Comparison of ENCODE assay signal across 27 mouse cellular contexts in genomic region chr1:194030651-194031228, GRCm38 (mm10).
DNase-seq lines count a peak whose midpoint lies in the region; ATAC-seq and TF ChIP-seq lines count a peak whose summit lies in the region.
"Had no signal": no experiment of that assay in that cellular context is flagged by ENCODE, and none has a peak within 500 bp of the region (broad histone marks: within the 10 kb centered on the region; RNA-seq: fewer than 3 reads in every experiment).

No protein-coding gene starts in this region.

- 0 out of 2 replicates have a peak, but pooled peaks have one; percentile 20 for ATAC-seq in hindbrain, embryonic 16.5 days
- ATAC-seq in neural tube, embryonic 12.5 days (ENCODE audit: low FRiP score, low read depth) = 0 out of 2 replicates have a peak, but pooled peaks have one; percentile 48
- peak; percentile 77 for ATAC-seq in forebrain, embryonic 13.5 days
- peak; percentile 40; the same call in 1 of the 2 replicates for ATAC-seq in forebrain, postnatal 0 days
- ATAC-seq: lung, postnatal 0 days had no signal

- H3K4me2 ChIP-seq in hindbrain, embryonic 16.5 days (ENCODE audit: low read length) = no peak overlapping the region
- no peak overlapping the region for H3K4me2 ChIP-seq in neural tube, embryonic 12.5 days (replicated peaks)
- H3K4me2 ChIP-seq in forebrain, embryonic 13.5 days = no peak overlapping the region
- no peak overlapping the region for H3K4me2 ChIP-seq in forebrain, postnatal 0 days (ENCODE audit: low read depth)
- H3K4me2 ChIP-seq: embryonic facial prominence, embryonic 15.5 days; heart, embryonic 11.5 days; limb, embryonic 15.5 days; liver, embryonic 13.5 days had no signal

- H3K9me3 ChIP-seq in hindbrain, embryonic 16.5 days (ENCODE audit: control insufficient read depth, low read length) = no peaks in the 10 kb centered on the region
- no peaks in the 10 kb centered on the region for H3K9me3 ChIP-seq in hindbrain, embryonic 10.5 days
- H3K9me3 ChIP-seq in neural tube, embryonic 12.5 days = no peaks in the 10 kb centered on the region
- no peaks in the 10 kb centered on the region for H3K9me3 ChIP-seq in forebrain, embryonic 13.5 days (replicated peaks)
- no peaks in the 10 kb centered on the region for H3K9me3 ChIP-seq in forebrain, postnatal 0 days (ENCODE audit: low read length)
- H3K9me3 ChIP-seq: embryonic facial prominence, embryonic 10.5 days; embryonic facial prominence, embryonic 15.5 days; limb, embryonic 10.5 days; limb, embryonic 15.5 days; liver, embryonic 13.5 days had no signal

- no peaks in the 10 kb centered on the region for H3K27me3 ChIP-seq in hindbrain, embryonic 16.5 days (replicated peaks; ENCODE audit: control insufficient read depth, insufficient read depth, low read length)
- H3K27me3 ChIP-seq in hindbrain, embryonic 10.5 days (ENCODE audit: insufficient read depth, poor library complexity, severe bottlenecking) = peaks cover 25% of the 10 kb centered on the region
- H3K27me3 ChIP-seq in neural tube, embryonic 12.5 days (replicated peaks) = no peaks in the 10 kb centered on the region
- no peaks in the 10 kb centered on the region for H3K27me3 ChIP-seq in forebrain, embryonic 13.5 days
- H3K27me3 ChIP-seq in forebrain, postnatal 0 days (ENCODE audit: insufficient read depth, low read length) = no peaks in the 10 kb centered on the region
- H3K27me3 ChIP-seq: embryonic facial prominence, embryonic 15.5 days; limb, embryonic 15.5 days; liver, embryonic 13.5 days had no signal

- no peak overlapping the region for H3K4me3 ChIP-seq in hindbrain, embryonic 16.5 days (ENCODE audit: low read length)
- no peak overlapping the region for H3K4me3 ChIP-seq in hindbrain, embryonic 10.5 days
- no peak overlapping the region for H3K4me3 ChIP-seq in neural tube, embryonic 12.5 days
- H3K4me3 ChIP-seq in forebrain, embryonic 13.5 days = no peak overlapping the region
- no peak overlapping the region for H3K4me3 ChIP-seq in forebrain, postnatal 0 days (ENCODE audit: low read depth, low read length)
- H3K4me3 ChIP-seq: embryonic facial prominence, embryonic 10.5 days; embryonic facial prominence, embryonic 15.5 days; limb, embryonic 10.5 days; limb, embryonic 15.5 days; liver, embryonic 13.5 days; myocyte had no signal

- no peak overlapping the region for H3K27ac ChIP-seq in hindbrain, embryonic 16.5 days (ENCODE audit: low read depth, low read length)
- H3K27ac ChIP-seq in hindbrain, embryonic 10.5 days = no peak overlapping the region
- H3K27ac ChIP-seq in neural tube, embryonic 12.5 days = no peak overlapping the region
- H3K27ac ChIP-seq in forebrain, embryonic 13.5 days = peak overlapping the region; percentile 38
- H3K27ac ChIP-seq in forebrain, postnatal 0 days (ENCODE audit: low read depth, low read length) = no peak overlapping the region
- H3K27ac ChIP-seq: embryonic facial prominence, embryonic 10.5 days; embryonic facial prominence, embryonic 15.5 days; limb, embryonic 10.5 days; limb, embryonic 15.5 days; liver, embryonic 13.5 days; macrophage had no signal

- no peak for DNase-seq in hindbrain, embryonic 10.5 days (ENCODE audit: low spot score)
- no peak for DNase-seq in neural tube, embryonic 10.5 days (ENCODE audit: extremely low spot score, low spot score)
- DNase-seq in forebrain, postnatal 0 days = no peak
- no peak for DNase-seq in spleen, postnatal 36 days (ENCODE audit: low spot score in 2 of 2)
- no peak for DNase-seq in yolk sac, embryonic 10.5 days (ENCODE audit: low spot score)
- DNase-seq: adrenal gland, postnatal 25 days; B cell, adult 2 months; cerebellum, adult 8-10 months; cerebellum, postnatal 25 days; gastrocnemius, postnatal 25 days; heart, adult 18-20 months; heart, postnatal 4 days; kidney, adult 11 months; kidney, postnatal 10 days; liver, embryonic 13.5 days; lung, adult 18-20 months had no signal

- H3K36me3 ChIP-seq in hindbrain, embryonic 16.5 days (ENCODE audit: control insufficient read depth, insufficient read depth, low read length) = no peaks in the 10 kb centered on the region
- H3K36me3 ChIP-seq in hindbrain, embryonic 10.5 days = no peaks in the 10 kb centered on the region
- H3K36me3 ChIP-seq in neural tube, embryonic 12.5 days = no peaks in the 10 kb centered on the region
- H3K36me3 ChIP-seq in forebrain, embryonic 13.5 days (ENCODE audit: poor library complexity, severe bottlenecking) = no peaks in the 10 kb centered on the region
- no peaks in the 10 kb centered on the region for H3K36me3 ChIP-seq in forebrain, postnatal 0 days (ENCODE audit: insufficient read depth)
- H3K36me3 ChIP-seq: embryonic facial prominence, embryonic 10.5 days; embryonic facial prominence, embryonic 15.5 days; limb, embryonic 10.5 days; limb, embryonic 15.5 days; liver, embryonic 13.5 days had no signal

- no peak overlapping the region for H3K9ac ChIP-seq in hindbrain, embryonic 16.5 days (ENCODE audit: low read depth, low read length)
- no peak overlapping the region for H3K9ac ChIP-seq in neural tube, embryonic 12.5 days
- no peak overlapping the region for H3K9ac ChIP-seq in forebrain, embryonic 13.5 days
- no peak overlapping the region for H3K9ac ChIP-seq in forebrain, postnatal 0 days
- H3K9ac ChIP-seq: embryonic facial prominence, embryonic 15.5 days; limb, embryonic 15.5 days; liver, embryonic 13.5 days had no signal

- WGBS in hindbrain, embryonic 16.5 days = 45% methylated on average over 3 of the region's 3 CpGs
- 77% methylated on average over 3 of the region's 3 CpGs for WGBS in hindbrain, embryonic 10.5 days
- WGBS in neural tube, embryonic 12.5 days = 52% methylated on average over 3 of the region's 3 CpGs
- WGBS in forebrain, embryonic 13.5 days = 31% methylated on average over 3 of the region's 3 CpGs
- WGBS in forebrain, postnatal 0 days = 16% methylated on average over 3 of the region's 3 CpGs

- no peaks in the 10 kb centered on the region for H3K4me1 ChIP-seq in hindbrain, embryonic 16.5 days (ENCODE audit: control insufficient read depth, insufficient read depth, low read depth, low read length)
- H3K4me1 ChIP-seq in hindbrain, embryonic 10.5 days (replicated peaks) = peaks cover 29% of the 10 kb centered on the region
- peaks cover 5% of the 10 kb centered on the region; the same call in 1 of the 2 replicates for H3K4me1 ChIP-seq in neural tube, embryonic 12.5 days
- H3K4me1 ChIP-seq in forebrain, embryonic 13.5 days = peaks cover 23% of the 10 kb centered on the region
- no peaks in the 10 kb centered on the region for H3K4me1 ChIP-seq in forebrain, postnatal 0 days (ENCODE audit: insufficient read depth)
- H3K4me1 ChIP-seq: embryonic facial prominence, embryonic 15.5 days; limb, embryonic 10.5 days; limb, embryonic 15.5 days; liver, embryonic 13.5 days had no signal

- TF ChIP-seq CTCF in forebrain, postnatal 0 days (IDR thresholded peaks at IDR 0.05; ENCODE audit: low read depth) = no peak

Comparison
In these comparisons a context has a peak if more than half of its experiments do, and no peak if none do; other contexts are left out.
1. ATAC-seq: peak in every context shown above with its lines; median percentile 77 in forebrain, embryonic 13.5 days; 48 in neural tube, embryonic 12.5 days; 40 in forebrain, postnatal 0 days; 20 in hindbrain, embryonic 16.5 days.